Mouse (Mus musculus): ENCODE measurements around the gene Ankrd9.

Gene Ankrd9

GRCm38 (mm10) chr12:110954351-110954991 is 24.4 kb downstream of the Ankrd9 start:
- no peak for DNase-seq

GRCm38 (mm10) chr12:110953900-110954299 is 24.9 kb downstream of the Ankrd9 start:
- no peak for DNase-seq

DNA sequence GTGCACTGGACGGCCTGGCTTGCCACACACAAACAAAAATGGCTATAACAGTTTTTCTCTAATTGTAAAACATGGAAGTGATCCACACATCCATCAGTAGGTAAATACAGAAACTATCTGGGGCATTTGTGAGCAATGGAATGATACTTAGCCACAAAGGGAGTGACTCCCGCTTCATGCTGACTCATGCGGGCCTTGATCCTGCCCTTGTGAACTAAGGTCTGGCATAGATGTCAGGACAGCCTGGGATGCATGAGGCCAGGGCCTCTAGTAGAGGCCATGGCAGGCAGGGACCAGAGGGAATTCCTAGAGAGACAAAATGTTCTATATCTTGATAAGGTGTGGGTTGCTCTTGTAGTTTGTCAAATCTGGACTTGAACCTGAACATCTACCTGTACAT is 25.4 kb downstream of the Ankrd9 start:
- DNase-seq: no peak

DNA sequence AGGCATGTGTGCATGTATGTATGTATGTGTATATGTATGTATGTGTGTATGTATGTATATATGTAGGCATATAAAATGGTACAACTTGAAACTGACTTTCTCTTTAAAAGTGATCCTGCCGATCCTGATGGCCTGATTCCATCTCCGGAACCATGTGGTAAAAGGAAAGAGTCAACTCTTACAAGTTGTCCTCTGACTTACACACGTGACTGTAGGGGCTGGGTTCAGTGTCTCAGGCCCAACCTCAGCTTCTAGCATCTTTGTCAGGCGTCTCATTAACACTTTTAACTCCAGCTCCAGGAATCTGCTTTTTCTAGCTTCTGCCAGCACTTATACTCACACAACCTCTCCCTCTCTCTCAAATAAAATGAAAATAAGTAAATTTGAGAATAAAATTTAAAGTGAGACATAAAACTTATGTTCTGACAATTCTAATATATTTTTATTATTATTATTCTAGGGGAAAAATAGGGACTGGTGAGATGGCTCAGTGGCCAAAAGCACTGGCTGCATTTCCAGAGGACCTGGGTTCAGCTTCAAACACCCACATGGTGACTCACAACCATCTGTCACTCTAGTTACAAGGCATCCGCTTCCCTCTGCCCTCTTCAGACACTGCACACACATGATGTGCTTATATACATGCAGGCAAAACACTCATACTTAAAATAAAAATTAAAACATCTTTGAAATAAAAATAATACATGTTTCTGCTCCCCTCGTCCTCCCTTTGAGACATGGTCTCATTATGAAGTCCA is 26.0 kb downstream of the Ankrd9 start:
- no peak for DNase-seq

DNA sequence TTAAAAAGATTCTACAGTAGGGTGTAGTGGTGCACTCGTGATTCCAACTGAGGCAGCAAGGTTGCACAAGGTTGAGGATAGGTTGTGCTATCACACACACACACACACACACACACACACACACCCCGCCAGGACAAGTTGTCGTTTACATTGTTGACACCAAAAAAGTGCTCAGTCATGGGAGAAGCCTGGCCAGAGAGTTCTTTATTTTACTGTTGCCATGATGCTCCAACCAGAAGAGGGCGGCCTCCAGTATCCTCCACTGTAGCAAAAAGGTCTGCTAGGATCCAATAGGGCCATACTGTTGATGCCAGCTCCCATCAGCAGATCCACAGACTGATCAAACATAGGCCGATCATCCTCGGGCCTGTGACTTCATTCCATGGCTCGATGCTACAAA is 27.6 kb downstream of the Ankrd9 start:
- no peak for DNase-seq

DNA sequence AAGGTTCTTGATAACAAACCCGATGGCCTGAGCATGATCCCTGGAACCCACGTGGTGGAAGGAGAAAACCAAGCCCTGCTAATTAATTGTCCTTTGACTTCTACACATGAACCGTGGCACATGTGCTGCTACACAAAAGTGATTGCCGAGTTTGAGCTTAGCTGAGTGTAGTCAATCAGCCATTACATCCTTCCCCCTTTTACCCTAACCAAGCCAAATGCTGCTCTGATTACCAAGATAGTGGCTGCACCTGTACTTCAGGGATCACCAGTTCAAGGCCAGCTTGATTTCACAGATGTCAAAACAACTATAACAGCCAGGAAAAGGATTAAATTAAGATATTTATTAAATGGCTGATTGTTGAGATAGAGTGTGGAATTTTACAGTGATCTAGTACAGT is 28.7 kb downstream of the Ankrd9 start:
- no peak for DNase-seq

- DNase-seq: no peak
Measured at GRCm38 (mm10) chr12:110949410-110949809, 29.4 kb downstream of the Ankrd9 start.

DNA sequence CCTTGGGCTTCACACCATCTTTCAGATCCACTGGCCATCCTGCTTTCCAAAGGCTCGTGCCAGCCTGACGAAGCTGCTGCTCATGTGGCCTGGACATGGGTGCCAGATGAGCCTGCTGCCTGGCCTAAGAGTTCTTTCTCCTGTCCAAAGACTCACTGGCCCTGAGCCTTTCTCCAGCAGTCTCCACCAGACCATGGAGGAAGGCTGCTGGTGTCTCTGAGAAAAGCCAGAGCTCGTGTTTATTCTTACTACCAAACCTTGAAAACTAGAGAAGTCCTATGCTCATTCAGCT is 30.0 kb downstream of the Ankrd9 start:
- no peak for DNase-seq

DNA sequence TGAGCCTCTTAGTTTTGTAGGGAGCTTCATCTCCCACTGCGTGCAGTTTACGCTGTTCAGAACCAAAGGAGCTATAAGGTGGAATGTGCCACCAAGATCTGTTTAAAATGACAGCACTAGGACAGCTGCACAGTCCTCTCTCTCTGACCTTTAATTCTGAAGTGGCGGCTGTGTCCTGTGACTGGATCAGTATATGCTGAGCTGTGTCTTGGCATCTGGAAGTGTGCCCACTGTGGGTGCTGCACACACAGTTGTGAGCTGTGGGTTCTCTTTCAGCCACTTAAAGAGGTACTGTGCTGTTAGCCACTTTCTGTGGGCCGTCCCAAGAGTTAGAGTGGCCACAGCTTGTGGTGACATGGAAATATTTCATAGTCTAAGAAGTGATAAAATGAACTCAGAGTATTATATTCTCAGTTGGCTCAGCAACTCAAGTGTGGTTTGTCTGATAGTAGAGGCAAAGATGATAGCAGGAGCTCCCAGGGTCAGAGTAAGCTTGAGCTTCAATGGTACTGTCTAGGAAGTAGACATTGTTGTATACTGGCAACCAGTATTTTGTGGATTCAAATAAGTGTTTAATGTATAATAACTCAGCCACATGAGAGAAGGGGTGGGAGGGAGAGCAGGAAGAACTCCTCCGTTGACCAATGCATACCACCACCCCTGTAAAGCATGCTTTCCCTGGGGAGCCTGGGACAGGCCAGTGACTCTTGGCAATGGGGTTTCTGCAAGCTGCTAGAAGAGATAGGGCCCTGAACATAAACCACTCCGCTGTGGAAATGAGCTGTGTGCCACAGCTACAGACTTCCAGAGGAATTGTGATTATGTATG is 30.5 kb downstream of the Ankrd9 start:
- DNase-seq: no peak

DNA sequence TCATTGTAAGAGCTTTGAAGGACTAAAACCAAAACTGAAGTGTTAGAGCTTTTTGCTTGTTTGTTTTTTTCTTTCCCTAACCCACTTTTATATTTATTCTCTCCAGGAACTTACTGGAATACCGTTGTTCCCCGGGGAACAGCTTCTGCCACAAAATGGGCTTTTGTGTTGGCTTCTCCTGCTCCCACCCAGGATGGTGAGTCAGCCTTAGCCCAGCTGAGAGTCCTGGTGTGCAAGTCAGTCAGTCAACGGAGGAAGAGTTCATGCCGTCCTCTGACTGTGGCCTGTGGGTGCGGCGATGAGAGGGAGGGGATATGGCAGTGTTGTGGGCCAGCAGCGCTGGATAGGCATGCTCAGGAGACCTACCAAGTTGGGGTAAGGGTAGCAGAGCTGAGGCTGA is 32.6 kb downstream of the Ankrd9 start:
- DNase-seq: no peak

- DNase-seq: no peak
Measured at GRCm38 (mm10) chr12:110940869-110941268, 38.0 kb downstream of the Ankrd9 start.

GRCm38 (mm10) chr12:110939385-110939784 is 39.5 kb downstream of the Ankrd9 start:
- no peak for DNase-seq

DNA sequence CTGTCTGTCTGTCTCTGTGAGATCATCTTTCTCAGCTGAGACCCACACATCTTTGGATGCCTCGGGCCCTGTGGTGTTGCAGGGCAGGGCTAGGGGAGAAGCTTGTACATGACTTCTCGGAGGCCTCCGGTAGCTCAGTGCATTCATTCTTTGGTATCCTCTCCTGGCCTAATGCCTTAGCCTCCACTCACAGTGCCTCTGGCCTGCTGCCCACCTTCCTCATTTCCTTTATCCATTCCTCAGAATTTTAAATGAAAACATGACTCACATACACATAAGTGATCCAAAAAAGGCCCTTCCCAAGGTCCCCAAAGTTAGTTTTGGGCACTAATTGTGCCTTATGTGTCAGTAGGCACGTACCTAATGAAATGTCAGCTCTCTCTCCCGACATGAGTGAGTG is 41.3 kb downstream of the Ankrd9 start:
- DNase-seq: no peak

- peak; percentile 85 to 88 for DNase-seq
Measured at GRCm38 (mm10) chr12:110935983-110936620, 42.7 kb downstream of the Ankrd9 start.

DNA sequence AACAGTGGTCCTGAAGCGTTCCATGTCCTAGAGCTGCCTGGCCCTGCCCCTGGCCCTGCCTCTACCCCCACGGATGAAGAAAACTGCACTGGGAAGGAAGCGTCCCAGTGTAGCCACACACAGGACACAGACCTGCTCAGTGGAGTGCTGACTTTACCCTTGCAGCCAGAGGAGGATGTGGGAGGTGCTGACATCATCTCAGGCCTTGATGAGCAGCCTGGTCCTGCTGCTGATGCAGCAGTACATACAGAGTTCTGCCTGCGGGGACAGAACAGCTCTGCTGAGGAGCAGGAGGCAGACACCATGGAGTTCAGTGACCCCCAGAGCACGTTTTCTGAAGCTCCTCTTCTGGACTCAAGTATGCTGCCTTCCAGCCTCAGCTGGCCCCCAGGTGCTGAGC is 46.0 kb downstream of the Ankrd9 start:
- peak; percentile 28 to 33 for DNase-seq

Data from kidney, postnatal 4 days (tissue).